Mouse (Mus musculus) liver, embryonic 14.5 days (tissue): ENCODE results near the gene Proser3. TPM values are rescaled to one million over a fixed set of nuclear protein-coding genes. Genes with fewer than 3 reads are reported as not detected.

Experiments used
- ATAC-seq: fragments of 200-750 bp; cut with Nextera tagmentation; 2 replicates; pipeline ENCODE4 v1.8.0; 2017; ENCODE audit warnings: moderate number of reproducible peaks, mild to moderate bottlenecking, moderate library complexity; ENCODE audit not compliant: insufficient read depth
- DNase-seq, 3 experiments: peaks; one replicate each; pipeline ENCODE4 v3.0.0-alpha.2; 2012 to 2013; ENCODE audit warnings: low read depth in 3 of 3, low spot score in 3 of 3
- H3K27ac ChIP-seq: fragments of 300-500 bp; sonication (generic); 2 replicates; pipeline ENCODE4 v1.5.1; 2014; ENCODE audit warnings: moderate library complexity, mild to moderate bottlenecking, control low read depth, inconsistent platforms
- H3K27me3 ChIP-seq: fragments of 300-500 bp; sonication (generic); 2 replicates; pipeline ENCODE4 v1.6.1; 2014; ENCODE audit warnings: mild to moderate bottlenecking, low read length, moderate library complexity; ENCODE audit not compliant: control insufficient read depth, insufficient read depth
- H3K36me3 ChIP-seq: fragments of 300-500 bp; sonication (generic); replicated peaks from 2 replicates; pipeline ENCODE4 v1.6.1; 2014; ENCODE audit warnings: low read depth; ENCODE audit not compliant: control insufficient read depth, insufficient read depth
- H3K4me1 ChIP-seq, 2 experiments: fragments of 200-500 bp in 1 of 2; fragments of 300-500 bp in 1 of 2; sonication (generic) in 1 of 2; replicated peaks; 2 replicates each; pipeline ENCODE4 v1.6.1; 2012 to 2014; ENCODE audit warnings: antibody characterized with exemption in 1 of 2, inconsistent platforms in 1 of 2, low read length in 1 of 2; ENCODE audit not compliant: control insufficient read depth in 2 of 2, insufficient read depth in 2 of 2
- H3K4me2 ChIP-seq: fragments of 300-500 bp; sonication (generic); 2 replicates; pipeline ENCODE4 v1.6.1; 2014; ENCODE audit warnings: low read depth, mild to moderate bottlenecking, control low read depth, moderate library complexity
- H3K4me3 ChIP-seq, 2 experiments: fragments of 200-500 bp in 1 of 2; fragments of 300-500 bp in 1 of 2; sonication (generic) in 1 of 2; 2 replicates each; pipeline ENCODE4 v1.5.1; 2012 to 2014; ENCODE audit warnings: low read depth in 2 of 2, low read length in 2 of 2, mild to moderate bottlenecking in 2 of 2, control low read depth in 1 of 2, inconsistent platforms in 1 of 2, moderate library complexity in 1 of 2; ENCODE audit not compliant: insufficient read depth in 1 of 2
- H3K9ac ChIP-seq: fragments of 300-500 bp; sonication (generic); replicated peaks from 2 replicates; pipeline ENCODE4 v1.6.1; 2014; ENCODE audit warnings: mild to moderate bottlenecking, control low read depth, moderate library complexity
- H3K9me3 ChIP-seq: fragments of 300-500 bp; sonication (generic); 2 replicates; pipeline ENCODE4 v1.6.1; 2016; ENCODE audit warnings: low read length, mixed read lengths; ENCODE audit not compliant: control insufficient read depth
- CTCF ChIP-seq: IDR thresholded peaks from 2 replicates; pipeline ENCODE4 v1.5.1; 2016; ENCODE audit warnings: antibody characterized with exemption, low read depth, control low read depth
- EP300 ChIP-seq: IDR thresholded peaks from 2 replicates; pipeline ENCODE4 v1.6.1; 2016; ENCODE audit warnings: antibody characterized with exemption, low read depth
- WGBS: fragments of 180-500 bp; shearing (Covaris S2); extraction: QIAGEN DNeasy Blood & Tissue Kit; methylation state at CpG from one replicate; pipeline ENCODE4 v1.1.7; 2014; ENCODE audit not compliant: insufficient replicate concordance; 5-methylcytosine and 5-hydroxymethylcytosine counted together
- polyA plus RNA-seq, 2 experiments: library from polyadenylated mRNA; depleted of rRNA in 1 of 2; stranded (reverse) in 1 of 2; unstranded in 1 of 2; fragments of >200 nt; fragmentation: Nextera tagmentation in 1 of 2; extraction: Ambion mirVana in 1 of 2; gene quantifications; 2 replicates each; pipeline versions ENCODE4 v1.2.1 to v1.2.3; 2012 to 2014

Proser3 gene
- polyA plus RNA-seq, 2 experiments = 1.3 to 6.5 TPM

DNA sequence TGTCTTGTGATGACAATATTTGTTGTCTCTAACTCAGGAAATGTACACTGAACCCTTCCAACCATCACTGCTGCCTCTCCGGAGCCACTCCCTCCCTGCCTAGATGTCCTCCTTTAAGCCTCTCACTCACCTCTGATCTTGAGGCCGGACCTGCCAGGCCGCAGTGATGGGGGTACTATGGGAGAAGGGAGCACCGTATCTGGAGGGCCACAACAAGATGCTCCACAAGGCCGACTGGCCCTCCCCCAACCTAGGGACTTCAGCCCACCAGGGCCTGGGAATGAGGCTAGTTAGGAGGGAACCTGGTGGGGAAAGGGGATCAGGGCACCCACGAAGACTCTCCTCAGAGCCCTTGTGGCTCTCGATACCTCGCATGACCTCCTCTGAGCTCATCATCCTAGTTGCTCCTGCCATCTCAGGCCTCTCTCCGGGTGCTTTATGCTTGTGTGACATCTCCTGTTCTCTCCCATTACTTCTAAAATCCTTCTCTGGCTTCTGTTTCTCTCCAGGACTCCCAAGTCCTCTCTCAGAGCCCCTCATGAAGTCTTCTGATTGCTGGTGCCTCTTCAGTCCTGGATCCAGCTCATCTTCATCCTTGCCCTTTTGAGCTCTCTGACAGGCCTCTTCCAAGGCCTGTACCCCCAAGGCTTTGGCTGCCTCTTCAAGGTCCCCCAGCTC, 39.0 kb upstream of the Proser3 start:
- no peak overlapping the region for H3K4me2 ChIP-seq
- no peak overlapping the region for H3K9ac ChIP-seq
- 76% methylated on average over 9 of the region's 9 CpGs for WGBS
- TF ChIP-seq EP300 (no peak), CTCF (no peak)
- H3K27me3 ChIP-seq = no peaks in the 10 kb centered on the region
- no peak for DNase-seq
- no peak for ATAC-seq
- H3K4me3 ChIP-seq = no peak overlapping the region
- H3K36me3 ChIP-seq = peaks cover 6% of the 10 kb centered on the region
- H3K27ac ChIP-seq = no peak overlapping the region
- no peaks in the 10 kb centered on the region for H3K9me3 ChIP-seq
- H3K4me1 ChIP-seq = peaks cover 10 to 25% of the 10 kb centered on the region in 2 experiments

DNA sequence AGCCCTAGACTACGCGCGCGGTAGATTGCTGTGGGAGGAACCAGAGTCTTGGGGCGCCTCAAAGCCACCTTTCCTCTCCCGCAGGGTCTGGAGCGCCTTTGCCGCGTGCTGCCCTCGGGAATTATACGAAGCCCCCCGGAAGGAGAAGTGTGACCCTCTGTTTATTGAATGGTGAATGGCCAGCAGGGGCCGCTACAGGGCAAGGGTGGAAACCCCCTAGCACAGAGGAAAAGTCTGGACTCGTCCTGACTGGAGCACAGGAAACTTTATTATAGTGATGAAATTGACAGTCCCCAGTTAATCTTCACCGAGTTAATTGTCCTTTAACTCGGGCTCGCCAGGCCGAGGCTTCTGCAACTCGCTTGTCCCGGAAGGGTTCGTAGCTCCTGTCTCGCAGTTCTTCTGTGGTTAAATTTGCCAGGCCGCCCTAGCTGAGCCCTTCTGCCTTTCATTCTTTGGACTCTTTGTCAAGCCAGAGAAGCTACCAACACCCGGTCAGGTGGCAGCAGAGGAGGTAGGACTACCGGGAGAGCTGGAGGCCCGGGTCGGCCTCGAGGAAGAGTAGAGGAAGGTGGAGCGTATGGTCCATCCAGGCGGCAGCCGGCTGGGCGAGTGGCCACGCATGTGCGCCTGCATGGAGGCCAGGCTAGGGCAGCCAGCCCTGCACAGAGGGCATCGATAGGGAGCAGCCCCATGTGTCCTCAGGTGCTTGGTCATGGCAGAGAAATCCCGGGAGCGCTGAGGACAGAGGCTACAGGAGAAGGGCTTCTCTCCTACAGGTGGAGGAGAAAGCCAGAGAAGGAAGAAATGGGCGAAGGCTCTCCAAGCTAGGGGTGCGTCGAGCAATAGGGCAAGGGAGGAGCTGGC, 37.6 kb upstream of the Proser3 start:
- Histone ChIP-seq H3K4me1 (peaks cover 10 to 22% of the 10 kb centered on the region in 2 experiments), H3K9me3 (no peaks in the 10 kb centered on the region), H3K9ac (peak overlapping the region; percentile 98), H3K27ac (peak overlapping the region; percentile 33), H3K27me3 (no peaks in the 10 kb centered on the region), H3K4me3 (peak overlapping the region; percentile 80 to 94), H3K4me2 (peak overlapping the region; percentile 90), H3K36me3 (peaks cover 14% of the 10 kb centered on the region)
- DNase-seq = peak; percentile 60 to 71 (median 62)
- peak; percentile 31 for ATAC-seq
- TF ChIP-seq EP300 = no peak
- TF ChIP-seq CTCF = peak; percentile 93
- WGBS = 28% methylated on average over 40 of the region's 40 CpGs

DNA sequence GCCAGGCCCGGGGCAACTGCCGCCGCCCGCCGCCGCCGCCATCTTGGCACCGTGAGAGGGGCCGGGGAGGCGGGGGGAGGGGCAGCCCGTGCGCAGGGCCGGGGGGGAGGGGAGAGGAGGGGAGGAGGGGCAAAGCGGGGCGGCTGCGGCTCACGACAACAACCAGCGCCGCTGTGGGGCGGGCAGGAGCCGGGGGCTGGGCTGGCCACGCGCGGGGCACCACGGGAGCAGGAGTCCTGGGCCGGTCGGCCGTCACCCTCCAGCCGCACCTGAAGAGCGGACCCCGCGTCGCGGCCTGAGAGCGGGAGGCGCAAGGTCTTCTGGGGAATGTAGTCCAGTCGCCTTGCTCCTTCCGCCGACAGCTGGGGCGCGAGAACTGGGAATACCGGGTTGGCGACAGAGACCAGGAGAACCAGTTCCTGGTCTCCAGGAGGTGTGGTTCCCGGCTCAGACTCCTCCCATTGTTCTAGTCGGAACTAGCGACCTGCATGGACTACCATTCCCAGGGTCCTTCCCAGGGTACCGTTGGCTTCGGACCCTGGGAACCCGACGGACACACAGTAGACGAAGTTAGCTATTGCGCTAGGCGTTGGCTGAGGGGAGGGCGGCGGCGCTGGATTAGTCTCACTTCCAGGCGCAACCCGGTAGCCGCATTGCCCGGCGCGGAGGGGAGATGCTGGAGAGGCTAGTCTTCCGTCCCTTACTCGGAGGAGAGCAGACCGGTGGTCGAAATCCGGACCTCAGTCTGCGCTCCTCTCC, 36.8 kb upstream of the Proser3 start, which contains the start of gene Kmt2b:
Gene Kmt2b, minus strand, starts transcription at position 51 of the 759 bp plus-strand sequence.
- Histone ChIP-seq H3K4me2 (peak within 1 kb of the TSS; percentile 90), H3K27me3 (no peaks in the 10 kb centered on the region), H3K9ac (peak within 1 kb of the TSS; percentile 98), H3K4me1 (peaks cover 4 to 14% of the 10 kb centered on the region in 2 experiments), H3K9me3 (no peaks in the 10 kb centered on the region), H3K4me3 (peak within 1 kb of the TSS; percentile 82 to 94), H3K27ac (peak within 1 kb of the TSS; percentile 67), H3K36me3 (peaks cover 20% of the 10 kb centered on the region)
- WGBS = under 1% methylated on average over 63 of the region's 68 CpGs
- ATAC-seq (peak; percentile 92), DNase-seq (peak; percentile 91 to 93 (median 93))
- TF ChIP-seq EP300 (no peak), CTCF (no peak)

DNA sequence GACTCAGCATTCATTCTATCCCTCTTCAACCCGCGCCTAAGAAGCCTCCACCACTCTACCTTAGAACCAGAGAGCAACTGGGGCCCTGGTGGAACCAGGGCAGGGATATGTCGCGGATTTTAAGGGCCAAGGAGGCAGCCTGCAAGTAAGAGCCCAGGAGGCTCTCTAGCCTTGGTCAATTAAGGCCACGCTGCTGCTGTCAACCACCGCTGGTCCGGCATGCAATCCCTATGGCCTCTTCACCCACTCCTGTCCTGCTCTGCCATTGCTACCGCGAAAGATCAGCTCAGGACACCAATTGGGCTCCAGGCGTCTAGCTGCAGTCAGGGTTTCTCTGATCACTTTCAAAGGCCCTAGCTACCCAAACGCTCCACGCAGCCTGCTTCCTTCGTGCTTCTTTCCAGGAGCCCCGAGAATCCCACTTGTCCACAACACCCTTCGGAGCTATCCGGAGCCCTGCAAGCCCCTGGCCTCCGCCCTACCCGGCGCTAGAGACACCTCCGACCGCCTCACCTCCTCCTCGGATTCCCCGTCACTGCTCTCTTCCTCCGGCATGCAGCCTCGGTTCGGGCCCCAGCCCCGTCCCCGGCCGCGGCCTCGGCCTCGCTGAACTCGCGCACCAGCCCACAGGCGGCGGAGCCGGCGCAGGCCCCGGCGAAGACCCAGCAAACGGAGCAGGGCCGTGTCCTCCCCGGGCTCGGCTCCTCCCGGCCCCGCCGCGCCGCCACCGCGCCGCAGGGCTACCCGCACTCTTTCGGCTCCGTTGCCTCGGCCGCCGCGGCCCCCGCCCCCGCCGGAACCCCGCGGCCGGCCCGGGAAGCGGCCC, 36.0 kb upstream of the Proser3 start:
- no peaks in the 10 kb centered on the region for H3K9me3 ChIP-seq
- peak overlapping the region; percentile 90 for H3K4me2 ChIP-seq
- ATAC-seq (peak; percentile 32), DNase-seq (peak in 1 of 3 experiments; percentile 16)
- peaks cover 4 to 10% of the 10 kb centered on the region in 2 experiments for H3K4me1 ChIP-seq
- peak overlapping the region; percentile 67 for H3K27ac ChIP-seq
- TF ChIP-seq EP300 (no peak), CTCF (no peak)
- H3K9ac ChIP-seq = peak overlapping the region; percentile 98
- peaks cover 23% of the 10 kb centered on the region for H3K36me3 ChIP-seq
- H3K27me3 ChIP-seq = no peaks in the 10 kb centered on the region
- under 1% methylated on average over 60 of the region's 67 CpGs for WGBS
- H3K4me3 ChIP-seq = peak overlapping the region; percentile 82 to 94
